Comparison of ENCODE assay signal across 11 mouse cellular contexts in the genomic region with DNA sequence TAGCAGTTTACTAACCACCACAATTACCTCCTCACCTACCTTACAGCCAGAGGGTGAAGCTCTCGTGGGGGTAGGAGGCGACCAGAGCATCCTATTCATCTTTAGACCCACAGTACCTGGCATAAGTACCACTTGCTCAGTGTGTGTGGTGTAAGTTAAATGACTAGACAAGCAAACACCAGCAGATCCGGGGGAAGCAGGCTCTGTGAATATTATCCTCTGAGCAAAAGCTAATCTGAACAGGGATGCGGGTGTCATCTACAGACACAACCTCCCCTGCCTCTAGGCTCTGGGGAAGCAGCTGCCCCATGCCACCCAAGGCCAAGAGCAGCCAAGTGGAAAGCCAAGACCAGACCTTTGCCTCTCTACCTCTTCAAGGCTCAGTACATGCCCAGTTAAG.
DNase-seq lines count a peak whose midpoint lies in the region; ATAC-seq lines count a peak whose summit lies in the region.
"Had no signal": no experiment of that assay in that cellular context is flagged by ENCODE, and none has a peak within 500 bp of the region (broad histone marks: within the 10 kb centered on the region; RNA-seq: fewer than 3 reads in every experiment).

No protein-coding gene starts in this region.

- H3K9me3 ChIP-seq in midbrain, embryonic 15.5 days: no peaks in the 10 kb centered on the region
- peaks cover 5% of the 10 kb centered on the region; the same call in 1 of the 2 replicates for H3K9me3 ChIP-seq in midbrain, embryonic 10.5 days (replicated peaks)
- no peaks in the 10 kb centered on the region for H3K9me3 ChIP-seq in kidney, embryonic 16.5 days (ENCODE audit: low read length)
- H3K9me3 ChIP-seq in embryonic facial prominence, embryonic 10.5 days: no peaks in the 10 kb centered on the region
- H3K9me3 ChIP-seq: embryonic facial prominence, embryonic 15.5 days had no signal

- 0 out of 2 replicates have a peak overlapping the region, but pooled peaks have one; percentile 29 for H3K27ac ChIP-seq in midbrain, embryonic 15.5 days
- no peak overlapping the region for H3K27ac ChIP-seq in midbrain, embryonic 10.5 days (replicated peaks)
- 0 out of 2 replicates have a peak overlapping the region, but pooled peaks have one; percentile 7 for H3K27ac ChIP-seq in kidney, embryonic 16.5 days (ENCODE audit: low read length)
- no peak overlapping the region for H3K27ac ChIP-seq in embryonic facial prominence, embryonic 10.5 days (replicated peaks)
- H3K27ac ChIP-seq: embryonic facial prominence, embryonic 15.5 days had no signal

- H3K9ac ChIP-seq in midbrain, embryonic 15.5 days: no peak overlapping the region
- H3K9ac ChIP-seq in kidney, embryonic 16.5 days (replicated peaks; ENCODE audit: low read length): no peak overlapping the region
- H3K9ac ChIP-seq: embryonic facial prominence, embryonic 15.5 days had no signal

- H3K4me3 ChIP-seq in midbrain, embryonic 15.5 days: no peak overlapping the region
- no peak overlapping the region for H3K4me3 ChIP-seq in midbrain, embryonic 10.5 days
- no peak overlapping the region for H3K4me3 ChIP-seq in kidney, embryonic 16.5 days (ENCODE audit: low read length)
- H3K4me3 ChIP-seq in embryonic facial prominence, embryonic 10.5 days: no peak overlapping the region
- H3K4me3 ChIP-seq: embryonic facial prominence, embryonic 15.5 days had no signal

- 0 out of 2 replicates have a peak, but pooled peaks have one; percentile 32 for ATAC-seq in cerebellum, adult (ENCODE audit: insufficient number of reproducible peaks, low FRiP score, low TSS enrichment)
- ATAC-seq in midbrain, embryonic 15.5 days (replicated peaks): no peak; the same call in 1 of the 2 replicates
- ATAC-seq in kidney, embryonic 16.5 days (ENCODE audit: low FRiP score, low TSS enrichment): peak; percentile 40; the same call in 1 of the 2 replicates
- ATAC-seq: Patski had no signal

- H3K4me2 ChIP-seq in midbrain, embryonic 15.5 days: no peak overlapping the region
- no peak overlapping the region for H3K4me2 ChIP-seq in kidney, embryonic 16.5 days (replicated peaks; ENCODE audit: low read depth, low read length)
- H3K4me2 ChIP-seq: embryonic facial prominence, embryonic 15.5 days had no signal

- DNase-seq in cerebellum, postnatal 4 days (ENCODE audit: low spot score in 2 of 2): no peak
- no peak for DNase-seq in midbrain, embryonic 10.5 days (ENCODE audit: low spot score)
- peak; percentile 62 for DNase-seq in right cerebral cortex, postnatal 25 days
- no peak for DNase-seq in embryonic facial prominence, embryonic 10.5 days (ENCODE audit: low spot score)
- DNase-seq in ovary, postnatal 10 days (ENCODE audit: low spot score): no peak
- DNase-seq: heart, adult 18-20 months had no signal

- no peaks in the 10 kb centered on the region for H3K27me3 ChIP-seq in midbrain, embryonic 15.5 days (replicated peaks)
- H3K27me3 ChIP-seq in midbrain, embryonic 10.5 days (ENCODE audit: low read depth, poor library complexity, severe bottlenecking): peaks cover 75% of the 10 kb centered on the region
- H3K27me3 ChIP-seq in kidney, embryonic 16.5 days (ENCODE audit: insufficient read depth, low read length): no peaks in the 10 kb centered on the region
- H3K27me3 ChIP-seq in embryonic facial prominence, embryonic 10.5 days (replicated peaks; ENCODE audit: low read depth, poor library complexity, severe bottlenecking): peaks cover 38% of the 10 kb centered on the region
- H3K27me3 ChIP-seq: embryonic facial prominence, embryonic 15.5 days; Patski had no signal

- no peaks in the 10 kb centered on the region for H3K36me3 ChIP-seq in midbrain, embryonic 15.5 days (replicated peaks)
- no peaks in the 10 kb centered on the region for H3K36me3 ChIP-seq in midbrain, embryonic 10.5 days
- H3K36me3 ChIP-seq in kidney, embryonic 16.5 days (ENCODE audit: insufficient read depth, low read length): no peaks in the 10 kb centered on the region
- peaks cover 4% of the 10 kb centered on the region; the same call in 1 of the 2 replicates for H3K36me3 ChIP-seq in embryonic facial prominence, embryonic 10.5 days (replicated peaks)
- H3K36me3 ChIP-seq: embryonic facial prominence, embryonic 15.5 days had no signal

- 82% methylated on average over 4 of the region's 4 CpGs for WGBS in midbrain, embryonic 15.5 days
- WGBS in midbrain, embryonic 10.5 days: 84% methylated on average over 4 of the region's 4 CpGs
- WGBS in kidney, embryonic 16.5 days: 73% methylated on average over 4 of the region's 4 CpGs
- WGBS in embryonic facial prominence, embryonic 10.5 days: 85% methylated on average over 4 of the region's 4 CpGs

- H3K4me1 ChIP-seq in midbrain, embryonic 15.5 days: peaks cover 16% of the 10 kb centered on the region
- H3K4me1 ChIP-seq in midbrain, embryonic 10.5 days: peaks cover 31% of the 10 kb centered on the region
- H3K4me1 ChIP-seq in kidney, embryonic 16.5 days (ENCODE audit: insufficient read depth, low read length): peaks cover 20% of the 10 kb centered on the region
- H3K4me1 ChIP-seq in embryonic facial prominence, embryonic 10.5 days: peaks cover 23% of the 10 kb centered on the region

Comparison
In these comparisons a context has a peak if more than half of its experiments do, and no peak if none do; other contexts are left out.
1. H3K27ac ChIP-seq: peak in midbrain, embryonic 15.5 days (single experiment) and kidney, embryonic 16.5 days (single experiment); none in midbrain, embryonic 10.5 days (single experiment) and embryonic facial prominence, embryonic 10.5 days (single experiment).